Mouse (Mus musculus) hindbrain, embryonic 15.5 days (tissue): ENCODE results near the gene Wnt7a. TPM values are rescaled to one million over a fixed set of nuclear protein-coding genes. Genes with fewer than 3 reads are reported as not detected.

Source experiments
- ATAC-seq: fragments of 200-750 bp; cut with Nextera tagmentation; 2 replicates; pipeline ENCODE4 v1.8.0; 2017; ENCODE audit warnings: low read depth, moderate number of reproducible peaks, moderate TSS enrichment; ENCODE audit not compliant: low FRiP score
- H3K27ac ChIP-seq: fragments of 300-500 bp; sonication (generic); replicated peaks from 2 replicates; pipeline ENCODE4 v1.5.1; 2015; ENCODE audit warnings: mild to moderate bottlenecking, inconsistent platforms
- H3K27me3 ChIP-seq: fragments of 300-500 bp; sonication (generic); 2 replicates; pipeline ENCODE4 v1.6.1; 2015; ENCODE audit warnings: control low read depth, inconsistent platforms
- H3K36me3 ChIP-seq: fragments of 300-500 bp; sonication (generic); 2 replicates; pipeline ENCODE4 v1.6.1; 2015; ENCODE audit warnings: control low read depth, inconsistent platforms
- H3K4me1 ChIP-seq: fragments of 300-500 bp; sonication (generic); replicated peaks from 2 replicates; pipeline ENCODE4 v1.6.1; 2015; ENCODE audit warnings: control low read depth, inconsistent platforms
- H3K4me2 ChIP-seq: fragments of 300-500 bp; sonication (generic); 2 replicates; pipeline ENCODE4 v1.6.1; 2015; ENCODE audit warnings: moderate library complexity, mild to moderate bottlenecking, inconsistent platforms
- H3K4me3 ChIP-seq: fragments of 300-500 bp; sonication (generic); 2 replicates; pipeline ENCODE4 v1.5.1; 2015; ENCODE audit warnings: mild to moderate bottlenecking, inconsistent platforms
- H3K9ac ChIP-seq: fragments of 300-500 bp; sonication (generic); 2 replicates; pipeline ENCODE4 v1.6.1; 2015; ENCODE audit warnings: inconsistent platforms
- H3K9me3 ChIP-seq: fragments of 300-500 bp; sonication (generic); 2 replicates; pipeline ENCODE4 v1.6.1; 2016; ENCODE audit warnings: control low read depth, inconsistent platforms
- WGBS: fragments of 180-500 bp; shearing (Covaris S2); methylation state at CpG from one replicate; pipeline ENCODE4 v1.1.7; 2015; 5-methylcytosine and 5-hydroxymethylcytosine counted together
- polyA plus RNA-seq: library from polyadenylated mRNA; unstranded; fragments of >200 nt; fragmentation: Nextera tagmentation; extraction: Ambion mirVana; gene quantifications from 2 replicates; pipeline ENCODE4 v1.2.1, GENCODE M21; 2015

Wnt7a gene
- polyA plus RNA-seq, 1 experiment from 2014 or later = 10.1 TPM

- Histone ChIP-seq H3K27ac (no peak overlapping the region), H3K9ac (no peak overlapping the region), H3K4me1 (peaks cover 15% of the 10 kb centered on the region), H3K4me3 (no peak overlapping the region), H3K9me3 (no peaks in the 10 kb centered on the region), H3K4me2 (no peak overlapping the region), H3K36me3 (no peaks in the 10 kb centered on the region), H3K27me3 (no peaks in the 10 kb centered on the region)
- ATAC-seq = no peak
- WGBS = 78% methylated on average over 2 of the region's 2 CpGs
Measured at GRCm38 (mm10) chr6:91358394-91358793, 52.8 kb downstream of the Wnt7a start.

GRCm38 (mm10) chr6:91357238-91357876 lies 53.8 kb downstream of the Wnt7a start:
- H3K9me3 ChIP-seq = no peaks in the 10 kb centered on the region
- no peak overlapping the region for H3K4me3 ChIP-seq
- no peak overlapping the region for H3K27ac ChIP-seq
- H3K27me3 ChIP-seq = no peaks in the 10 kb centered on the region
- H3K4me2 ChIP-seq = no peak overlapping the region
- ATAC-seq = no peak
- no peaks in the 10 kb centered on the region for H3K36me3 ChIP-seq
- no peak overlapping the region for H3K9ac ChIP-seq
- 80% methylated on average over 13 of the region's 13 CpGs for WGBS
- peaks cover 15% of the 10 kb centered on the region for H3K4me1 ChIP-seq

- WGBS = 42% methylated on average over 9 of the region's 9 CpGs
- no peaks in the 10 kb centered on the region for H3K36me3 ChIP-seq
- H3K27me3 ChIP-seq = no peaks in the 10 kb centered on the region
- ATAC-seq = no peak
- H3K9ac ChIP-seq = no peak overlapping the region
- no peaks in the 10 kb centered on the region for H3K9me3 ChIP-seq
- no peak overlapping the region for H3K4me2 ChIP-seq
- no peak overlapping the region for H3K27ac ChIP-seq
- no peak overlapping the region for H3K4me3 ChIP-seq
- H3K4me1 ChIP-seq = peaks cover 35% of the 10 kb centered on the region
Measured at GRCm38 (mm10) chr6:91349620-91350019, 61.5 kb downstream of the Wnt7a start.

DNA sequence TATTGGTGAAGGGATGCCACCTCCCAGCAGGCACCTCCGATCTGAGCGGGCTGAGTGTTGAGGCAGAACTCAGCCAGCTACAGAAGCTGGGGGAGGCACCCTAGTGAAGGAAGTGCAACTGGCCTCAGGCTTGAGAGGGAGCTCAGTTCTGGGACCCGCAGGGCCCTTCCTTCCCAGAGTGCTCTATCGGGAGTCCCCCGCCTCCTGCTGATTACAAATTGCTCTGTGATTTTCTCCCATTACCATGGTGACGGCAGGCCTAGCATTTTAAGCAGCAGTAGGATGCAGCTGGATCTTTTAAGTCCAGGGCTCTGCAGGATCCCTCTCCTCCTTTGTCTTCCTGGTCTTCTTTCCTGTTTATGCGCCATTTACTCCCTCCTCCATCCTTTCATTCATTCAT lies 63.4 kb downstream of the Wnt7a start:
- H3K4me1 ChIP-seq = peaks cover 44% of the 10 kb centered on the region
- no peak overlapping the region for H3K4me2 ChIP-seq
- no peaks in the 10 kb centered on the region for H3K27me3 ChIP-seq
- no peak overlapping the region for H3K4me3 ChIP-seq
- ATAC-seq = peak; percentile 58; the same call in 1 of the 2 replicates
- no peak overlapping the region for H3K9ac ChIP-seq
- 4% methylated on average over 7 of the region's 7 CpGs for WGBS
- no peaks in the 10 kb centered on the region for H3K9me3 ChIP-seq
- H3K36me3 ChIP-seq = no peaks in the 10 kb centered on the region
- H3K27ac ChIP-seq = peak overlapping the region; percentile 74

DNA sequence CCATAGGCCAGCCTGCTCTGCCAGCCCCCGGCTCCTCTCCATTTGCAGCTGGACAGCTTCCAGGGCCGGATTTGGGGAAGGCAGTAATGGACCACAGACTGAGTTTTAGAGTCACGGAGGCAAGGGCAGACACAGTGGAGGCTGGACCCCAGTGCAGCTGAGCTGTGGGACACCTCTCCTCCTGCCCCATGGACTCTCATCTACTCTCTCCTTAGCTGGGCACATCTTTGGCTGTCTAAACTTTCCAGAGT lies 64.3 kb downstream of the Wnt7a start:
- Histone ChIP-seq H3K4me1 (peaks cover 44% of the 10 kb centered on the region), H3K9me3 (no peaks in the 10 kb centered on the region), H3K4me3 (no peak overlapping the region), H3K27me3 (no peaks in the 10 kb centered on the region), H3K36me3 (no peaks in the 10 kb centered on the region), H3K27ac (peak overlapping the region; percentile 74), H3K4me2 (no peak overlapping the region), H3K9ac (no peak overlapping the region)
- no peak for ATAC-seq
- 24% methylated on average over 3 of the region's 3 CpGs for WGBS

DNA sequence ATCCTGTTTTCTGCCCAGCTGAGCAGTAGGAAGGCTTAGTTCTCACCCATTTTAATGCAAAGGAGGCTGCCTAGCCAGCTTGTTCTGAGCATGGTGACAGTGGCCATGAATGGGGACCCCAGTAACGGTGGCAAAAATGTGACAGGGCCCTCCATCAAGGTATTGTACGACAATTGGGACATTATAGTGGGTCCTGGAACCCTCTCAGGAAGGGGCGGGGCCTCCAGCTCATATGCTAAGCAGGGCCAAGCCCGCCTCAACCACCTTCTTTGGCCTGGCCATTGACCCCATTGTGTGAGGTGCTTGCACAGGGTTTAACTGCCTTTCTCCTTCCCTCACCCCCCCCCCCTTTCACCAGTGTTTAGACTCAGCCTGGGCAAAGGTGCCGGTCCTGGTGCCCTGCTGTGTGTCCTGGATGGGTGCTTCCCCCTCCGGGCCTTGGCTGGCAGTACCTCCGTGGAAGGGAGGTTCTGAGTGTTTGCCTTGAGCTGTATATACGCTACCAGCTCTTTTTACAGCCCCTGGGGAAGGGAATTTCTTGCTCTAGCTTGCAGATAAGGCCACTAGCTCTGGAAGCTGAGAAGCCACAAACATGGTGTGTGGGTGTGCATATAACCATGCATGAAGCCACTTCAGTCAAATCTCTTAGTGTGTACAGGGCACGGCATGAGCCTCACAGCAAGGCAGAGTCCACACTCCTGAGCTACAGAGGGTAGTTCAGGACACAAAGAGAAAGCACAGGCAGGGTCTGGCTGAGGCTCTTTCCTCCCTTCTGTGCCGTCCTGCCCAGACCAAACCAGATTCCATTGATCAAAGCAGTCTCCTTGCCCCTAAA lies 64.9 kb downstream of the Wnt7a start:
- H3K4me1 ChIP-seq = peaks cover 44% of the 10 kb centered on the region
- peak overlapping the region; percentile 74 for H3K27ac ChIP-seq
- H3K27me3 ChIP-seq = no peaks in the 10 kb centered on the region
- peak; percentile 82 for ATAC-seq
- 20% methylated on average over 10 of the region's 10 CpGs for WGBS
- no peaks in the 10 kb centered on the region for H3K9me3 ChIP-seq
- H3K9ac ChIP-seq = no peak overlapping the region
- no peaks in the 10 kb centered on the region for H3K36me3 ChIP-seq
- H3K4me2 ChIP-seq = no peak overlapping the region
- H3K4me3 ChIP-seq = no peak overlapping the region

DNA sequence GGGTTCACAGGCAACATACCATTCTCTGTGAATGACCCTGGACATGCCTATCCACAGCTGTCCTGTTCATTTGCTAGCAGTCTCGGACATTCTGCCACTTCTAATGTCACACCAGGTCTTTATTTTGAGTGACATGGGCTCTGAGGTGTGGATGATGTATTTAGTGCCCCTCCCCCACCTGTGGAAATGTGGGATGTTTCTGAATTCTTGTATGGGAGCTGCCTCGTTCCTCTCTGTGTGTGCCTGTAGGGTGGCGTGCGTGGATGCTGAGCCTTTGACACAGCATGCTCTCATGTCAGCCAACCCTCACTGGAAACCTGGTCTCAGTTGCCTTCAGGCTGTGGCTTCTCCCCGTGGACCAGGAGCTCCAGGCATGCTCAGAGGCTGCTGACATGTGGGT lies 66.1 kb downstream of the Wnt7a start:
- H3K4me2 ChIP-seq = no peak overlapping the region
- H3K9ac ChIP-seq = no peak overlapping the region
- H3K27ac ChIP-seq = no peak overlapping the region
- H3K4me1 ChIP-seq = peaks cover 44% of the 10 kb centered on the region
- ATAC-seq = no peak
- WGBS = 43% methylated on average over 5 of the region's 5 CpGs
- H3K4me3 ChIP-seq = no peak overlapping the region
- H3K27me3 ChIP-seq = no peaks in the 10 kb centered on the region
- no peaks in the 10 kb centered on the region for H3K9me3 ChIP-seq
- H3K36me3 ChIP-seq = no peaks in the 10 kb centered on the region

GRCm38 (mm10) chr6:91339612-91340246 lies 71.4 kb downstream of the Wnt7a start:
- Histone ChIP-seq H3K4me2 (no peak overlapping the region), H3K9me3 (no peaks in the 10 kb centered on the region), H3K9ac (no peak overlapping the region), H3K27ac (no peak overlapping the region), H3K4me3 (no peak overlapping the region), H3K4me1 (peaks cover 18% of the 10 kb centered on the region; the same call in 1 of the 2 replicates), H3K36me3 (no peaks in the 10 kb centered on the region), H3K27me3 (no peaks in the 10 kb centered on the region)
- ATAC-seq = no peak
- WGBS = 76% methylated on average over 8 of the region's 8 CpGs

DNA sequence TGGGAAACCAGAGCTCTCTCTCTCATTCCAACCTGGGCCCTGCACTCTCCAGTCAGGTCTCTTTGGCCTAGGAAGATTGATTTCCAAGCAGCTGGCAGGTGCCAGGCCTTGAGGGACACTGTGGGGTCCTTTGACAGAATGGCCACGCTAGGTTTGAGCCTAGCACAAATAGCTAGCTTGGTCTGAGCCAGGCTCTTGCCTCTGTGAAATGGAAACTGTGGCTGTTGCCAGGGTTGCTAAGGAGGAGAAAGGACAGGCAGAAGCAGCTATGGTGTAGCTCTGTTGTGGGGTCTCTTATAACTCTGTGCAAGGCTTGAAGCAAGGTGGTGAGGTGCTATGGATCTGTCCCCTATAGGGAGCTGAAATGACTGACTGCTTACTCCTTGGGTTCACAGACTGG lies 75.7 kb downstream of the Wnt7a start:
- H3K4me2 ChIP-seq = no peak overlapping the region
- H3K4me3 ChIP-seq = no peak overlapping the region
- H3K36me3 ChIP-seq = no peaks in the 10 kb centered on the region
- no peak overlapping the region for H3K27ac ChIP-seq
- H3K4me1 ChIP-seq = peaks cover 9% of the 10 kb centered on the region; the same call in 1 of the 2 replicates
- WGBS = 52% methylated on average over 1 of the region's 1 CpGs
- peak; percentile 52; the same call in 1 of the 2 replicates for ATAC-seq
- H3K9me3 ChIP-seq = no peaks in the 10 kb centered on the region
- no peaks in the 10 kb centered on the region for H3K27me3 ChIP-seq
- no peak overlapping the region for H3K9ac ChIP-seq

- no peak overlapping the region for H3K9ac ChIP-seq
- no peak overlapping the region for H3K27ac ChIP-seq
- ATAC-seq = no peak
- 60% methylated on average over 8 of the region's 8 CpGs for WGBS
- H3K27me3 ChIP-seq = no peaks in the 10 kb centered on the region
- no peaks in the 10 kb centered on the region for H3K36me3 ChIP-seq
- H3K4me3 ChIP-seq = no peak overlapping the region
- H3K4me1 ChIP-seq = peaks cover 9% of the 10 kb centered on the region; the same call in 1 of the 2 replicates
- no peaks in the 10 kb centered on the region for H3K9me3 ChIP-seq
- H3K4me2 ChIP-seq = no peak overlapping the region
Measured at GRCm38 (mm10) chr6:91331886-91332285, 79.3 kb downstream of the Wnt7a start.

DNA sequence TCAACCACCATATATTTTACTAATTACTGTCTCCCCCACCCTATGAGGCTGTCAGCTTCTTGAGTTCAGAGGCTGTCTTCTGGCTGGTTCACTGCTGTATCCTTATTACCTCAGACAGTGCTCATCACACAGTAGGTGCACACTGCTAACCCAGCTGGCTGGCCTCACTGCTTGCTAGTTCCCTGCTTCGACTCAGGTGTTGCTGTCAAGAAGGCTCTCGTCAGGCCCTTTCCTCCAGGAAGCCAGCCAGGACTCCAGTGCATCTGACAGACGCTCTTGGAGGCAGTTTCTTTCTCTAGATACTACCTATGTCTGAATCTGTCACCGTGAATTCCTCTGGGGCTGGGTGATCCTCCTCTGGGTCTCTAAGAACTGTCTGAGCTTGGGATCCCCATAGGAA lies 85.6 kb downstream of the Wnt7a start:
- no peak overlapping the region for H3K27ac ChIP-seq
- 82% methylated on average over 4 of the region's 4 CpGs for WGBS
- H3K27me3 ChIP-seq = no peaks in the 10 kb centered on the region
- no peak overlapping the region for H3K9ac ChIP-seq
- no peaks in the 10 kb centered on the region for H3K36me3 ChIP-seq
- H3K4me1 ChIP-seq = peaks cover 10% of the 10 kb centered on the region; the same call in 1 of the 2 replicates
- ATAC-seq = no peak
- H3K4me3 ChIP-seq = no peak overlapping the region
- no peak overlapping the region for H3K4me2 ChIP-seq
- H3K9me3 ChIP-seq = no peaks in the 10 kb centered on the region

- Histone ChIP-seq H3K4me3 (no peak overlapping the region), H3K9me3 (no peaks in the 10 kb centered on the region), H3K36me3 (no peaks in the 10 kb centered on the region), H3K27ac (no peak overlapping the region), H3K4me2 (no peak overlapping the region), H3K4me1 (peaks cover 10% of the 10 kb centered on the region; the same call in 1 of the 2 replicates), H3K9ac (no peak overlapping the region), H3K27me3 (no peaks in the 10 kb centered on the region)
- ATAC-seq = no peak
- 41% methylated on average over 11 of the region's 11 CpGs for WGBS
Measured at GRCm38 (mm10) chr6:91324752-91325151, 86.4 kb downstream of the Wnt7a start.
